Mouse (Mus musculus) stomach, adult 2 months (tissue): ENCODE data around the gene Cmas. TPM values are rescaled to one million over a fixed set of nuclear protein-coding genes. Genes with fewer than 3 reads are reported as not detected.

Experiments used
- polyA plus RNA-seq: library from polyadenylated mRNA; depleted of rRNA; stranded (reverse); fragments of >200 nt; gene quantifications from 2 replicates; pipeline ENCODE4 v1.2.3, GENCODE M21; 2012; rRNA removed

Cmas gene
- 8.7 and 9.9 TPM in 2 replicates for polyA plus RNA-seq

GRCm38 (mm10) chr6:142756507-142757333, at the start of gene Cmas:
Cmas (plus strand) TSS chr6:142756686.

GRCm38 (mm10) chr6:142804402-142804801, 47.9 kb downstream of the Cmas start, which contains the start of gene Sult6b2:
Sult6b2 (minus strand) TSS chr6:142804502.

Other genes with a start within 250 kb of the Cmas start
- 85.4 and 92.1 TPM in 2 replicates for gene Ldhb, start 248.7 kb upstream of the Cmas start, polyA plus RNA-seq
- gene Kcnj8, start 185.1 kb upstream of the Cmas start, polyA plus RNA-seq, result 6.4 and 7.3 TPM in 2 replicates
- 0.96 and 2.4 TPM in 2 replicates for gene Abcc9, start 54.4 kb upstream of the Cmas start, polyA plus RNA-seq
- gene Sult6b2, start 47.8 kb downstream of the Cmas start, polyA plus RNA-seq, result not detected in 2 replicates
- 0.04 TPM in 1 of 2 replicates, not detected in the other for gene St8sia1, start 207.8 kb downstream of the Cmas start, polyA plus RNA-seq